Mouse (Mus musculus): ENCODE results near the gene Krtap3-1. TPM values are rescaled to one million over a fixed set of nuclear protein-coding genes. Genes with fewer than 3 reads are reported as not detected.
"Not testable (repeated sequence)": the region's sequence is repeated elsewhere in the genome, so short reads cannot be mapped to it uniquely, and the experiment has no call there.

The Krtap3-1 gene
- total RNA-seq (2017) = not detected in 2 replicates

- ATAC-seq (ENCODE audit: extremely low read depth, insufficient number of reproducible peaks, low FRiP score, poor library complexity, severe bottlenecking) = no peak
Measured at GRCm38 (mm10) chr11:99566530-99566929, at the start of gene Krtap3-1. Gene Krtap3-1 (minus strand): TSS chr11:99566630.

- ATAC-seq (ENCODE audit: extremely low read depth, insufficient number of reproducible peaks, low FRiP score, poor library complexity, severe bottlenecking) = no peak
Measured at GRCm38 (mm10) chr11:99614796-99615363, 48.5 kb upstream of the Krtap3-1 start, which contains the start of gene Krtap2-4. Gene Krtap2-4 (minus strand): TSS chr11:99614846.

- not testable (repeated sequence) for ATAC-seq (ENCODE audit: extremely low read depth, insufficient number of reproducible peaks, low FRiP score, poor library complexity, severe bottlenecking)
Measured at GRCm38 (mm10) chr11:99610089-99610488, 43.7 kb upstream of the Krtap3-1 start, which contains the start of gene Gm11937. Gene Gm11937 (minus strand): TSS chr11:99610189.

- no peak for ATAC-seq (ENCODE audit: extremely low read depth, insufficient number of reproducible peaks, low FRiP score, poor library complexity, severe bottlenecking)
Measured at GRCm38 (mm10) chr11:99609126-99609525, 42.7 kb upstream of the Krtap3-1 start.

- ATAC-seq (ENCODE audit: extremely low read depth, insufficient number of reproducible peaks, low FRiP score, poor library complexity, severe bottlenecking) = not testable (repeated sequence)
Measured at GRCm38 (mm10) chr11:99603208-99603607, 36.8 kb upstream of the Krtap3-1 start, which contains the start of gene Gm11938. Gene Gm11938 (minus strand): TSS chr11:99603308.

GRCm38 (mm10) chr11:99597742-99598141 lies 31.3 kb upstream of the Krtap3-1 start, which contains the start of gene Krtap9-3:
Gene Krtap9-3 (minus strand): TSS chr11:99598105.
- not testable (repeated sequence) for ATAC-seq (ENCODE audit: extremely low read depth, insufficient number of reproducible peaks, low FRiP score, poor library complexity, severe bottlenecking)

GRCm38 (mm10) chr11:99590981-99591380 lies 24.6 kb upstream of the Krtap3-1 start, which contains the start of gene Krtap1-3:
Gene Krtap1-3 (minus strand): TSS chr11:99591339.
- ATAC-seq (ENCODE audit: extremely low read depth, insufficient number of reproducible peaks, low FRiP score, poor library complexity, severe bottlenecking) = no peak

- no peak for ATAC-seq (ENCODE audit: extremely low read depth, insufficient number of reproducible peaks, low FRiP score, poor library complexity, severe bottlenecking)
Measured at GRCm38 (mm10) chr11:99585096-99585495, 18.7 kb upstream of the Krtap3-1 start.

GRCm38 (mm10) chr11:99583245-99583704 lies 16.8 kb upstream of the Krtap3-1 start, which contains the start of gene Krtap1-4:
Gene Krtap1-4 (minus strand): TSS chr11:99583654.
- no peak for ATAC-seq (ENCODE audit: extremely low read depth, insufficient number of reproducible peaks, low FRiP score, poor library complexity, severe bottlenecking)

GRCm38 (mm10) chr11:99581564-99581963 lies 15.1 kb upstream of the Krtap3-1 start:
- no peak for ATAC-seq (ENCODE audit: extremely low read depth, insufficient number of reproducible peaks, low FRiP score, poor library complexity, severe bottlenecking)

GRCm38 (mm10) chr11:99581051-99581450 lies 14.6 kb upstream of the Krtap3-1 start:
- no peak for ATAC-seq (ENCODE audit: extremely low read depth, insufficient number of reproducible peaks, low FRiP score, poor library complexity, severe bottlenecking)

- no peak for ATAC-seq (ENCODE audit: extremely low read depth, insufficient number of reproducible peaks, low FRiP score, poor library complexity, severe bottlenecking)
Measured at GRCm38 (mm10) chr11:99580636-99581035, 14.2 kb upstream of the Krtap3-1 start, which contains the start of gene Krtap1-5. Gene Krtap1-5 (minus strand): TSS chr11:99581016.

- ATAC-seq (ENCODE audit: extremely low read depth, insufficient number of reproducible peaks, low FRiP score, poor library complexity, severe bottlenecking) = no peak
Measured at GRCm38 (mm10) chr11:99574106-99574505, 7.7 kb upstream of the Krtap3-1 start.

GRCm38 (mm10) chr11:99573164-99573563 lies 6.7 kb upstream of the Krtap3-1 start:
- no peak for ATAC-seq (ENCODE audit: extremely low read depth, insufficient number of reproducible peaks, low FRiP score, poor library complexity, severe bottlenecking)

- ATAC-seq (ENCODE audit: extremely low read depth, insufficient number of reproducible peaks, low FRiP score, poor library complexity, severe bottlenecking) = no peak
Measured at GRCm38 (mm10) chr11:99562580-99562979, 3.9 kb downstream of the Krtap3-1 start.

GRCm38 (mm10) chr11:99559366-99559765 lies 7.1 kb downstream of the Krtap3-1 start, which contains the start of gene Gm11939:
Gene Gm11939 (minus strand): TSS chr11:99559466.
- ATAC-seq (ENCODE audit: extremely low read depth, insufficient number of reproducible peaks, low FRiP score, poor library complexity, severe bottlenecking) = no peak

GRCm38 (mm10) chr11:99557976-99558745 lies 8.3 kb downstream of the Krtap3-1 start:
- no peak for ATAC-seq (ENCODE audit: extremely low read depth, insufficient number of reproducible peaks, low FRiP score, poor library complexity, severe bottlenecking)

GRCm38 (mm10) chr11:99556753-99557152 lies 9.7 kb downstream of the Krtap3-1 start, which contains the start of gene Krtap3-2:
Gene Krtap3-2 (minus strand): TSS chr11:99556853.
- no peak for ATAC-seq (ENCODE audit: extremely low read depth, insufficient number of reproducible peaks, low FRiP score, poor library complexity, severe bottlenecking)

GRCm38 (mm10) chr11:99556195-99556594 lies 10.2 kb downstream of the Krtap3-1 start:
- no peak for ATAC-seq (ENCODE audit: extremely low read depth, insufficient number of reproducible peaks, low FRiP score, poor library complexity, severe bottlenecking)

- no peak for ATAC-seq (ENCODE audit: extremely low read depth, insufficient number of reproducible peaks, low FRiP score, poor library complexity, severe bottlenecking)
Measured at GRCm38 (mm10) chr11:99550765-99551164, 15.7 kb downstream of the Krtap3-1 start, which contains the start of gene Krtap3-3. Gene Krtap3-3 (minus strand): TSS chr11:99550865.
